ENCODE assay signal across 1 mouse cellular context in the genomic region with DNA sequence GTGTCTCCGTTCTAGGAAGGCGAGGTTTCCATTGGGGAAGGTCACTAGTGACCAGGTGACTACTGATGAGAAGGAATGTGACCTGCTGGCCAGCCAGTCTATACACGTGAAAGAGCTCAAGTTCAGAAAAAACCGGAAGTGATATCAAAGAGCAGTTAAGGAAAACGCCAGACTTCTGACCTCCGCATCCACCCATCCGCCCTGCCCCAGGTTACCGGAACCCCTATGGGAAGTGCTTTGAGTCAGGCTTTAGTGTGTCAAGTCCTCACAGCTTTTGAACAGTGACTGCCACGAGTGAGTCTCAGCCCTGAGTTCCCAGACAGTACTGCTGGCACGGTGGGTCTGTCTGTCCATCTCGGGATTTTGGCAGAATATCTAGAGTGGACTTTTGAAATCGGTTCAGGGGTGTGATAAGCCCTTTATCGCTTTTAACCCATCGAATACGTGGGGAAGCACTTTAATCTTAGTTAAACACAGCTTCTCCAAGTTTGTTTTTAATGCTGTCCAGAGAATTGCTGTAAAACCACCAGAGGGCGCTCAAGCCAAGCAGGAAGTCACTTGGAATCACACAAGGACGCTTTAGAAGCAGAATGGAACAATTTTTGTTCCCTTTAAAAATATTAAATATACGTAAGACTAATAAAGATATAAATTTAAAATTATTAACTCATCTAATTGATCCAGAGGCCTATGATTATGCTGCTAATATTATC.
TF ChIP-seq lines count a peak whose summit lies in the region.

No protein-coding gene starts in this region.

TF ChIP-seq in CH12.LX, 34 proteins besides CTCF, POLR2A, EP300 and RAD21 (continued from another document):
- TF ChIP-seq JUND (conservative IDR thresholded peaks at IDR 0.05; ENCODE audit: low read depth, low read length) (no peak), ELF1 (IDR thresholded peaks at IDR 0.05; ENCODE audit: low read depth, low read length) (peak; percentile 63), NELFE (IDR thresholded peaks at IDR 0.05; ENCODE audit: low read depth, low read length) (no peak), POLR2AphosphoS2 (IDR thresholded peaks at IDR 0.05; ENCODE audit: low read depth, low read length) (no peak)
